Mouse (Mus musculus) E14TG2a.4 (cell line): ENCODE results near the gene Dpf3.

ENCODE experiments used
- CTCF ChIP-seq: conservative IDR thresholded peaks from 2 replicates; pipeline ENCODE4 v1.5.1; 2014; ENCODE audit warnings: low read length
- NANOG ChIP-seq: IDR thresholded peaks from 2 replicates; pipeline ENCODE4 v1.6.1; 2014; ENCODE audit warnings: borderline replicate concordance, low read length, mixed read lengths
- POU5F1 ChIP-seq: IDR thresholded peaks from 2 replicates; pipeline ENCODE4 v1.6.1; 2014; ENCODE audit warnings: low read length, borderline replicate concordance

GRCm38 (mm10) chr12:83312818-83313217 is 174.7 kb downstream of the Dpf3 start:
- TF ChIP-seq CTCF (no peak), POU5F1 (no peak), NANOG (no peak)
